Mouse (Mus musculus): ENCODE data around the gene Fbxo46. TPM values are rescaled to one million over a fixed set of nuclear protein-coding genes. Genes with fewer than 3 reads are reported as not detected.
"Not testable (repeated sequence)": the region's sequence is repeated elsewhere in the genome, so short reads cannot be mapped to it uniquely, and the experiment has no call there.

The Fbxo46 gene
- total RNA-seq (2021), result 1 to 10 TPM; 2.2 to 2.6 TPM
- long read RNA-seq, experiment 1, full-length matches to known transcripts, result 2 of 2 reads
- long read RNA-seq, experiment 1, partial matches to known transcripts, result 0 of 2 reads
- long read RNA-seq, experiment 1, other reads (novel, unspliced or antisense), result 0 of 2 reads
- long read RNA-seq, experiment 2, partial matches to known transcripts, result 0 of 1 reads
- long read RNA-seq, experiment 2, other reads (novel, unspliced or antisense), result 1 of 1 reads

DNA sequence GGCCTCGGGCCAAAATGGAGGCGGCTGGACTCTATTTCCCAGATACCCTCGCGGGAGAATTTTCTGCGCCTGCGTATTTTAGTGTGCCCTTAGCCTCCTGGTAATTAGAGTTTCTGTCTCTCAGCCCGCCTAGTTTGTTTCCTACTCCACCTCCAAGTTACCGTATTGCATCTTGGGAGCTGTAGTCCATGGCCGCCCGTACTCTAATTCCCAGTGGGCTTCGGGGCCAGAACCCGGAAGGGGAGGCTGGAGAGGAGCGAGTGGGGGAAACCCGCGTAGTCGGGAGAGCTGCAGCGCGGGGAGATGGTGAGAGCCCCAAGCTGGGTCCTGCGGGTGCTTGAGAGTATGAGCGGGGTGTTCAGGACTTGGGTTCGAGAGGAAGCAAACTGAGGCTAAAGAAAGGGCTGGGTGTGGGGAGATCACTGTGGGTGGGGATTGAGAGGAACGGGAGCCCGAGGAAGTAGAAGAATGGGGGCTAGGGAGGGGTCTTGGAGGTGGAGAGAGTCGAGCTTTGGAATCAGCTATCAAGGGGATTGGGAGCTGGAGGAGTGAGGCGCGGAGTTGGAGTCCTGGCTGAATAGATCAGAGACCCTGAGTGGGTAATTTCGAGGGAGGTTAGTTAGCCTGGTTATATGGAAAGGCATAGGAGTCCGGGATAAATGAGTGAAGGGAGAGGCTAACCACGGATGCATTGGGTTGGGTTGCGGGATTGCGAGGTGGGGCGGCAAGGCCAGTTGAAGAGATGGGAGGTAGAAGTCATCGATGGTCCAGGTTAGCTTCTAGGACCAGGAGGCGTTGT is at the start of gene Fbxo46:
TSS of gene Fbxo46 (plus strand) at position 229 of the 799 bp plus-strand sequence.
- peak; percentile 97 for DNase-seq (ENCODE audit: low spot score)

DNA sequence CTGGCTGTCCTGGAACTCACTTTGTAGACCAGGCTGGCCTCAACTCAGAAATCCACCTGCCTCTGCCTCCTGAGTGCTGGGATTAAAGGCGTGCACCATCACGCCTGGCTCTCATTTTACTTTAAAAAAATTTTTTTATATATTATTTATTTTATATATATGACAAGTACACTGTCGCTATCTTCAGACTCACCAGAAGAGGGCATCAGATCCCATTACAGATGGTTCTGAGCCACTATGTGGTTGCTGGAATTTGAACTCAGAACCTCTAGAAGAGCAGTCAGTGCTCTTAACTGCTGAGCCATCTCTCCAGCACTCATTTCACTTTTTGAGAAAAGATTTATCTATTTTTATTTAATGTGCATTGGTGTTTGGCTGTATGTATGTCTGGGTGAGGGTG is 48.6 kb upstream of the Fbxo46 start:
- not testable (repeated sequence) for DNase-seq (ENCODE audit: low spot score)

DNA sequence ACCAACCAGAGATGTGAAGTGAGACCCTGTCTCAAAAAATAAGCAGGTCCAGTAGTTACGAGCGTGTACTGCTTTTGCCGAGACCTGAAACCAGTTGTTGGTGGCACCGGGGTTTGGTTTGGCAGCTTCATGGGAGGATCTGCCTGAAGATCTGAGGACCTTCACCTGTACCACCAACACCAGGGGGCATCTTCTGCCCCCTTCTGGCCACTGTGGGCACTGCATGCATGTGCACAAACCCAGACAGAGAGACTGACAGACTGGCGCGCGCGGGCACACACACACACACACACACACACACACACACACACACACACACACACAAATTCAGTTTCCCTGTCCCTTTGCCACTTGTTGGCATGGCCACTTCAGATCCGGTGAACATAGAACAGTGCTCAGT is 46.2 kb upstream of the Fbxo46 start:
- no peak for DNase-seq (ENCODE audit: low spot score)

DNA sequence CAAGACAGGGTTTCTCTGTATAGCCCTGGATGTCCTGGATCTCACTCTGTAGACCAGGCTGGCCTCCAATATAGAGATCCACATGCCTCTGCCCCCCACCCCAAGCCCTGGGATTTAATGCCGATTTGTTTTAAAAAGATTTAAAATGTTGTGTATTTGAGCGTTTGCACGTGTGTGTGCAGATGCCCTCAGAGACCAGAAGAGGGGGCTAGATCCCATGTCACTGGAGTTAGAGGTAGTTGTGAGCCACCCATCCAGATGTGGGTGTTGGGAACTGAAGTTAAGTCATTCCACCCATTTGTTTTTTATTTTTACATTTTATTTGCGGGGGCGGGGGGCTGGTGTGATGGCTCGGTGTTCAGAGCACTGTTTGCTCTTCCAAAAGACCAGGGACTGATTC is 45.2 kb upstream of the Fbxo46 start:
- DNase-seq (ENCODE audit: low spot score), result no peak

DNA sequence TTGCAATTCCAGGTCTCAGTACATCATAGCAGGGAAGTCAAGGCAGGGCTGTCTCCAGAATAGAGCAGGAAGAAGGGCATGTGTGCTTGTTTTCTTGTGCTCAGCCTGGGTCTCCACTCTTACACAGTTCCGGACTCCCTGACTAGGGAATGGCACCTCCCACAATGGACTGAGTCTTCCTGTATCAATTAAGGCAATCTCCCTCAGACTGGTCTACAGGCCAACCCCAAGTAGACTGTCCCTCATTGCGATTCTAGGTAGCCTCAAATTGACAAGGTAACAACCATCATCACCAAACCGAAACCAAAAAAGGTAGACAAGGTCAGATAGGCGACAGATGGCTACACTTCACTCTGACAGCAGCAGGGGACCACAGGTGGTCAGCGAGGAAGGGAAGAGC is 44.4 kb upstream of the Fbxo46 start:
- DNase-seq (ENCODE audit: low spot score), result no peak

DNA sequence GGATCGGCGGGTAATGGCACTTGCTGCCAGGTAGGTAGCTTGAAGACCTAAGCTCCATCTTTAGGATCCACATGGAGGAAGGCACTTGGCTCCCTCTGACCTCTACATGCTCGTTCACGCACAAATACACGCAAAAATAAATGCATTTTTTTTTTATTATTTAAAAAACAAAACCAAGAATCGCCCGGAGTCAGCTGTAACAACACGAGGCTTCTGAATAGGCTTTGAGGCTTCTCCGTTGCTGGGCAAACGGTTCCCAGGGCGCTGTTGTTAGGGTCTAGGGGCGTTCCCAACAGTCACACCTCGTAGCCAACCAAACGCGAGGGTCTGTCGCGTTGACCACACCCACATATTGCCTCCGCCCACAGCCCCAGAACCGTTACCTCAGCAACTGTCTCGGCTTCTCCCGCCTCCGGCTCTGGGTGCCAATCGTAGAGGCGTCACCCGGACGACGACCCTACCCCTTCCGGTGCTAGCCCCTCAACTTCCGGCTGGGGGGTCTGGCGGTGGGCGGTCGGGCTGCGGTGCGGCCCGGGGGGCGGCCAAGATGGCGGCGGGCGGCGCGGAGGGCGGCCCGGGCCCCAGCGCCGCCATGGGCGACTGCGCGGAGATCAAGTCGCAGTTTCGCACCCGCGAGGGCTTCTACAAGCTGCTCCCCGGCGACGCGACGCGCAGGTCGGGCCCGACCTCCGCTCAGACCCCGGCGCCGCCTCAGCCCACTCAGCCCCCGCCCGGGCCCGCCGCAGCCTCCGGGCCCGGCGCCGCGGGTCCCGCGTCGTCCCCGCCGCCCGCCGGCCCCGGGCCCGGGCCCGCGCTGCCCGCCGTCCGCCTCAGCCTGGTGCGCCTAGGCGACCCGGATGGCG is 43.7 kb upstream of the Fbxo46 start, which contains the start of gene Dmwd:
TSS of gene Dmwd (plus strand) at position 505 of the 863 bp plus-strand sequence.
- peak; percentile 95 for DNase-seq (ENCODE audit: low spot score)

DNA sequence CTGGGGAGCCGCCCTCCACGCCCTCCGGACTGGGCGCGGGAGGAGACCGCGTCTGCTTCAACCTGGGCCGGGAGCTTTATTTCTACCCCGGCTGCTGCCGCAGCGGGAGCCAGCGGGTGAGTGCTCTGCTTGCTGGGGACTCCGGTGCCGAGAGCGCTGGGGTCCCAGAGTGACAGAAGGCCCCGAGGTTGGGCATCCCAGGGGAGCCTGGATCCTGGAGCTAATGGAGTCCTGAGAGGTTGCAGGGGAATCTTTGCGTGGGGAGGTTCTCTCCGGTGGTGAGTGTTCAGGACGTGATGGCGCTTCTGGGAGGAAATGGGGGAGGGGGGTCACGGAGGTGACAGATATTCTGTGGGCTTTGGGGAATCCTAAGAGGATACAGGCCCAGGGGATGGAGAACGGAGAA is 43.1 kb upstream of the Fbxo46 start:
- DNase-seq (ENCODE audit: low spot score), result no peak

DNA sequence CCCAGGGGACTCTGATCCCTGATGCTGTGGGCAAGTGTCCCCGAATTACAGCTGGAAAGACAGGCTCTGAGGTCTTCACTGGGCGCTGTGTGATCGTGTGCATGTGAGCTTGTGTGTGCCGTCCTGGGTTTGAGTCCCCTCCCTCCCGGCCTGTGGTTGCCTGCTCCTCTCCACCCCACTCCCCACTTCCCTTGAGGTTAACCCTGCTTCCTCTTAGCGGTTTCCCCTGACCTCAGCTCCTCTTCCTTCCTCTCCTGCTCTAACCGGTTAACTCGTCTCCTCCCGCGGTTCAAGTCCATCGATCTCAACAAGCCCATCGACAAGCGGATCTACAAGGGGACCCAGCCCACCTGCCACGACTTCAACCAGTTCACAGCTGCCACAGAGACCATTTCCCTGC is 41.9 kb upstream of the Fbxo46 start:
- no peak for DNase-seq (ENCODE audit: low spot score)

DNA sequence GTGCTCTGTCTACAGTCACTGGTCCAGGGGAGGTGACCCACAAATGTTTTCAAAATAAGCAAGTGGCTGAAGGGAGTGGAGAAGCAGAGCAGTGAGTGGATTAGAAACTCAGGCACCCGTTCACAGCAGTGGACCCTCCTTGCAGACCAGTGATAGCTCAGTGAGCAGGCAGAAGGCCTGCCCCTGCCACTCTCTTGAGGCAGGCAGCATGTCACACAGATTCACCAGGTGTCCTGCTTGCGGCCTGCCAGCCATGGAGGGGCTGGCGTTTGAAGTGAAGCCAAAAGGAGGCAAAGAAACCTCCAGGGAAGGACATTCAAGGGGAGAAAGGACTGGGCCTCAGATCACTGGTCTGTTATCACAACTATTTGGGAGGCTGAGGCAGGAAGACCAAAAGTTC is 40.9 kb upstream of the Fbxo46 start:
- DNase-seq (ENCODE audit: low spot score), result no peak

DNA sequence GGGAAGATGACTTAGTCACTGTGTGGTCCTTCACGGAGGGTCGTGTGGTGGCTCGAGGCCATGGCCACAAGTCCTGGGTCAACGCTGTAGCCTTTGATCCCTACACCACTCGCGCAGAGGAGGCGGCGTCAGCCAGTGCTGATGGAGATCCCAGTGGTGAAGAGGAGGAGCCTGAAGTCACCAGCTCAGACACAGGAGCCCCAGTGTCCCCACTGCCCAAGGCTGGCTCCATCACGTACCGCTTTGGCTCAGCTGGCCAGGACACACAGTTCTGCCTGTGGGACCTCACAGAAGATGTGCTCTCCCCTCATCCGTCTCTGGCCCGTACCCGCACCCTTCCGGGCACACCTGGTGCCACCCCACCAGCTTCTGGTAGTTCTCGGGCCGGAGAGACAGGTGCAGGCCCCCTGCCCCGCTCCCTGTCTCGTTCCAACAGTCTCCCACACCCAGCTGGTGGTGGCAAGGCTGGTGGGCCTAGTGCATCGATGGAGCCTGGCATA is 39.2 kb upstream of the Fbxo46 start:
- DNase-seq (ENCODE audit: low spot score), result no peak

DNA sequence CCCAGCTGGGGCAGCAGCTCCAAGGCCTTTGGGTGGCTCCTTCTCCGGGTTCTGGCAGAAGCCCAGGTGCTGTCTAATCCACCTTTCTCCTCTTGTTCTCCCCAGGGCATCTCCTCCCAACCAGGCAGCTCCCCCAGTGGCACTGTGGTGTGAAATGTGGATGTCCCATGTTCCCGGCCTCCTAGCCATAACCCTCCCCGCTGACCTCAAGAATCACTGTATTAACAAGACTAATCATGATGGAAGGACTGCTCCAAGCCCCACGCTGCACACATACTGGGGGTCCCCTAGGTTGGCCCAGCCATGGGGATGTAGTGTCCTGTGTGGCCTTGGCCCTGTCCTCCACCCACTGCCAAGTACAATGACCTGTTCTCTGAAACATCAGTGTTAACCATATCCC is 37.5 kb upstream of the Fbxo46 start:
- peak; percentile 4 for DNase-seq (ENCODE audit: low spot score)

DNA sequence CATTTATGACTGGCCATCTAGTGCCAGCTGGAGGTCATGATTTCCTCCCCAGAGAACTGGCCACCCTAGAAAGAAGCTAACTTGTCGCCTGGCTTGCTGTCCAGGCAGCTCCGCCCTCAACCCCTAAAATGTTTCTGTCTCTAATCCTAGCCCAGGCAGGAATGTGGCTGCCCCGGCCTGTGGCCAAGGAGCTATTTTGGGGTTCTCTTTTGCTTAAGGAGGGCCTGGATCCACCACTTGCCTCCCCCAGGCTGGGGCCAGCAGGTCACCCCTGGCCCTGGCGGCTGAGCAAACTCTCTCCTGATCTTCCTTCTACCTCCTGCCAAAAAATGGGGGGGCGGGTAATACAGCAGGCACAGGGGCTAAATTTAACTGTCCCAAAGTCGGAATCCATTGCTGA is 36.6 kb upstream of the Fbxo46 start:
- peak; percentile 92 for DNase-seq (ENCODE audit: low spot score)

DNA sequence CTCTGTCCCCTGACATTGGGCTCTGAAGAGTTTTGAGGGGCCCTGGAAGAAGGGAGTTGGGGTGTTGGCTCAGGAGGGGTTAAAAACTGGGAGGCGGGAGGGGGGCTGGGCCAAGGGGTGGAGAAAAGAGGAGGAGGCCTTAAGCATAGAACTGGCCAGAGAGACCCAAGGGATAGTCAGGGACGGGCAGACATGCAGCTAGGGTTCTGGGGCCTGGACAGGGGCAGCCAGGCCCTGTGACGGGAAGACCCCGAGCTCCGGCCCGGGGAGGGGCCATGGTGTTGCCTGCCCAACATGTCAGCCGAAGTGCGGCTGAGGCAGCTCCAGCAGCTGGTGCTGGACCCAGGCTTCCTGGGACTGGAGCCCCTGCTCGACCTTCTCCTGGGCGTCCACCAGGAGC is 36.0 kb upstream of the Fbxo46 start, which contains the start of gene Dmpk:
TSS of gene Dmpk (plus strand) at position 149 of the 400 bp plus-strand sequence.
- DNase-seq (ENCODE audit: low spot score), result peak; percentile 63

DNA sequence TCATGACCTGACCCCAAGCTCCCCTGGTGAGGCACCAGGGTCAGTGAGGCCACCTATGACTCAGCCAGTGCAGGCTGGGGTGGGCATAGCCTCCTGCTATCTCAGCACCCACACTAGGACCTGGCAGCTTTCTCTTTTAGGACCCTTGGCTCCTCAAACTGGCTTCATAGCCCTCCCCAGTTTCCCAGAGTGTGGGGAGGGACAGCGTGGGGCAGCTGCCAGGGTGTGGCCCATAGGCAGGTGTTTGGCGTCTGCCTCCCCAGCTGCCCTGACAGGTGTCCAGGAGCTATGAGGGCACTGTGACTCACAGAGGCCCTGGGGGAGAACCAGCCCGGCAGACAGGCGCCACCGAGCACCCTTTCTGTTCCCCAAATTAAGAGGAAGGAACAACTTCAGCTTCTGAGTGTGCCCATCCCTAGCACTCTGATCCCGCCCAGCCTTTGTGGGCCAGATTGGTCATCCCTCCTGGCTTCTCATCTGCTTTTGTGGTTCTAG is 35.3 kb upstream of the Fbxo46 start:
- peak; percentile 82 for DNase-seq (ENCODE audit: low spot score)

DNA sequence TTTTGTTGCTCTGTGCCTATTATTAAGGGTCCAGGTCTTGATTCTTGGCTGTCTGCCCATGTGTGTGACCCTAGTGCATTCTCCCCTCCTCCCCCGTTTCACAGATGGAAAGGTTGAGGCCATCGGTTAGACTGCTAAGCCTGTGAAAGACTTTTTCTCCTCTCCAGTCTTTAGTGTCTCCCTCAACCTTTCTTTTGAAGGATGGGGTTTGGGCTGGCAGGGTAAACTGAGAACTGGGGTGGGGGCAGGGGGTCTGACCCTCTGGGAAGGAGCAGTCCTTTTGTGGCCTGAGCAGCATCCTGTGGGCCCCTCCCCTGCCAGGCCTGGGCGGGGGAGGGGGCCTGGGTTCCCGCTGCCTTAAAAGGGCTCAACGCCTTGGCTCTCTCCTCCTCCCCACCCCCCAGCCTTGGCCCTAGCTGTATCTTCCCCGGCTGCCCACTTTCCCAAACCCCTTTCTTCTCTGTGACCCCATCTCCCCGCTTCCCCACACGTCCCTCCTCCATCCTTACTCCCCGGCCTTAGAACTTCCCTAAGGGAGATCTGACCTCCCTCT is 34.7 kb upstream of the Fbxo46 start:
- peak; percentile 17 for DNase-seq (ENCODE audit: low spot score)

DNA sequence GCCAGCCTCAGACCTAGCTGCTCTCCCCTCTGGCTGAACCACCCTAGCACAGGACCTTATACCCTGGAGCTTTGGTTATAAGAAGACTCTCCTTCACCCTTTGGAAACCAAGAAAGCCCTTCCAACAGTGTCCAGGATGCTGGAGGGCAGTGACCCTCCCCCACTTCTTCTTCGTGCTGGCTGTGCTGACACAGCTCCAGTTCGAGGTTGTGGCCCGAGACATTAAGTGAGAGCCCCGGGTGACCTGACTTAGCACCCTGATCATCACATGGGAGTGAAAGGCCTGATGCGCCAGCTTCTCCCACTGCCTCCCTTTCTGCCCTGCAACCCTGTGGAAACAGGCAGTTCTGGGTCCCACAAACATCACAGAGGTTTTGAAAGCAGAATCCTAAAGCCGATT is 34.2 kb upstream of the Fbxo46 start:
- DNase-seq (ENCODE audit: low spot score), result no peak

DNA sequence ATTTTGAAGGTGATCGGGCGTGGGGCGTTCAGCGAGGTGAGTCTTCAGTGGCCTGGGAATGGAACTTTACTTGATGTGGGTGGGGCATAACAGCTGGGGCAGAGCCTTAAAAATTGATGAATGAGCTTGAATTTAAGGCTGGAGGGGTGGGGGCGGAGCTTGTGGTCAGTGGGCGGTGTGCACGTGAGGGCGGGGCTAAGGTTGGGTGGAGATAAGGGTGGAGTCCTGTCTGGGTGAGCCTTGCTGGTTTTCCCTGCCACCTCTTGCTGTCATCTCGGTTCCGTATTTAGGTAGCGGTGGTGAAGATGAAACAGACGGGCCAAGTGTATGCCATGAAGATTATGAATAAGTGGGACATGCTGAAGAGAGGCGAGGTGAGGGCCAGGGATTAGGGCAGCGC is 33.6 kb upstream of the Fbxo46 start:
- DNase-seq (ENCODE audit: low spot score), result peak; percentile 47

DNA sequence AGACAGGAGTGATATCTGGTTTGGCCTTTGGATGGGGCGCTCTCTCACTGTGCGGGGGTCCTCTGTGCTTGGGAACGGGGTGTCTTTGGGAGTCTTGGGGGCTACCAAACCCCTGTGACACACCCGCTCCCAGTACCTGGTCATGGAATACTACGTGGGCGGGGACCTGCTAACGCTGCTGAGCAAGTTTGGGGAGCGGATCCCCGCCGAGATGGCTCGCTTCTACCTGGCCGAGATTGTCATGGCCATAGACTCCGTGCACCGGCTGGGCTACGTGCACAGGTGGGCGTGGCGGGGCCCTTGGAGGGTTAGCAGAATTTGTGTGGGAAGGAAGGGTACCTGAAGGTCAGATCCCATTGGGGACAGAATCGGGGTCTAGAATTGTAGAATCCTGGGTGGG is 32.9 kb upstream of the Fbxo46 start:
- no peak for DNase-seq (ENCODE audit: low spot score)

DNA sequence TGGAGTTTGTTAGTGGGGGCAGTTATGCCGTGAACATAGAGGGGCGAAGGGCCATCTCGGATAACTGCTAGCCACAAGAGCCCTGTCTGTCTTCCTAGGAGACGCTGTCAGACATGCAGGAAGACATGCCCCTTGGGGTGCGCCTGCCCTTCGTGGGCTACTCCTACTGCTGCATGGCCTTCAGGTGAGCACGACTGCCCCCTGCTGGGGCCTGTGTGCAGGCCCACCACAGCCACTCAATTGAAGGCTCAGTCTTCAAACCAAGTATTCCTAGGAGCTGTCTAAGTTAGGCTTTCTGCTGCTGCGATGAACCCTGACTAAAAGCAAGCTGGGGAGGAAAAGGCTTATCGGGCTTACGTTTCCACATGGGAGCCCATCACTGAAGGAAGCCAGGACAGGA is 30.8 kb upstream of the Fbxo46 start:
- DNase-seq (ENCODE audit: low spot score), result peak; percentile 67

DNA sequence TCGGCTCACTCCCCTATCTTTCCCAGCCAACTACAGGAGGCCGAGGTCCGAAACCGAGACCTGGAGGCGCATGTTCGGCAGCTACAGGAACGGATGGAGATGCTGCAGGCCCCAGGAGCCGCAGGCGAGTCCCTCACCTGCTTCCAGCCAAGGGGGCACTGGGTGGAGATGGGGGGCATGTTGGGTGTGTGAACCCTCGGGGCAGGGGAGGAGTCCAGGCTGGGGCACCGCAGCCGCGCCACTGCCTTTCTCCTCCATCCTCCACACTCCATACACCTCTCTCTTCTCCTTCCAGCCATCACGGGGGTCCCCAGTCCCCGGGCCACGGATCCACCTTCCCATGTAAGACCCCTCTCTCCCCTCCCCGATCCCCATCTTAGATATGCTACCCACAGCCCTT is 27.7 kb upstream of the Fbxo46 start:
- peak; percentile 5 for DNase-seq (ENCODE audit: low spot score)

Data from gastrocnemius, adult 18-20 months (tissue).